Mouse (Mus musculus) liver, adult 10 weeks (tissue): Measurements from ENCODE around the gene Olfr1192-ps1. TPM values are rescaled to one million over a fixed set of nuclear protein-coding genes. Genes with fewer than 3 reads are reported as not detected.

Experiments used
- polyA plus RNA-seq: library from polyadenylated mRNA; stranded (reverse); fragments of 350-450 nt; fragmentation: Illumina TruSeq; extraction: RNeasy Lipid Tissue Mini Kit (QIAGEN cat#74804); gene quantifications from one replicate; pipeline ENCODE4 v1.2.3, GENCODE M21; 2014; ENCODE audit warnings: low read depth, low replicate concordance

Gene Olfr1192-ps1
- polyA plus RNA-seq = not detected

DNA sequence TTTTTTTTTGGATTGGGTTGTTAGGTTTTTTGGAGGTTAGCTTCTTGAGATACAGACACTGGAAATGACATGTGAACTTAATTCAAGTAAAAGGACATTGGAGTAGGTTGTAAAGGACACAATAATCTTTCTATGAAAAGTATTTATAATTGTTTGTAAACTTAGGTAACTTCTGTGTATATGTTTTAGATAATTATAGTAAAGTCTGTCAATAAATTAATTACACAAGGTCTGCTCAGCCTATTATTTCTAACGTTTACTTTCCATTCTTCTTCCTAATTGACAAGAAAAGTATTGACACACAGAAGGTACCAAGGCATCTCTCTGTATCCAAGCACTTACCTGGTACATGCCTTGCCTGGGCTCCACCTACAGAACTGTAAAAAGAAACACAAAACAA lies at the start of gene Olfr1192-ps1:
Gene Olfr1192-ps1 (plus strand): TSS at position 301 of the 400 bp plus-strand sequence.

DNA sequence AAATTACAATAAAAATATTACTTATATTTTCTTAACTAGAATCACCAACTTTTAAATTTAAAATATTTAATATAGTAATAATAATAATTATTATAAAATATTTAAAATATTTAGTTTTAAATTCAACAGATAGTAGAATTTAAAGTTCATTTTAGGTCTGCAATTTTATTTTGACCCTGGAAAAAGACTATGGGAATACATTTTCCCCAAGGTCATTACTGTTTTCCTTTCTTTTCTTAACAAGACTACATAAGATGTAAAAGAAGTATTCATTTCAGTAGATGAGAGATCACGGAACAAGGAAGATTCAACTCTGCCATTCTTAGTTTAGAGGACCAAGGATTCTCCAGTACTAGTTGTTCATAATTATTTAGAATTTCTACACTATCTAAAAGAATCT lies 8.1 kb upstream of the Olfr1192-ps1 start, which contains the start of gene Olfr1191-ps1:
Gene Olfr1191-ps1 (plus strand): TSS at position 301 of the 400 bp plus-strand sequence.

DNA sequence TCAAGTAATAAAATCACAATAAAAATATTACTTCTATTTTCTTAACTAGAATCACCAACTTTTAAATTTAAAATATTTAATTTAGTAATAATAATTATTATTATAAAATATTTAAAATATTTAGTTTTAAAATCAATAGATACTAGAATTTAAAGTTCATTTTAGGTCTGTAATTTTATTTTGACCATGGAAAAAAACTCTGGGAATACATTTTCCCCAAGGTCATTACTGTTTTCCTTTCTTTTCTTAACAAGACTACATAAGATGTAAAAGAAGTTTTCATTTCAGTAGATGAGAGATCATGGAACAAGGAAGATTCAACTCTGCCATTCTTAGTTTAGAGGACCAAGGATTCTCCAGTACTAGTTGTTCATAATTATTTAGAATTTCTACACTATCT lies 27.0 kb downstream of the Olfr1192-ps1 start, which contains the start of gene Olfr1193:
Gene Olfr1193 (plus strand): TSS at position 301 of the 400 bp plus-strand sequence.

DNA sequence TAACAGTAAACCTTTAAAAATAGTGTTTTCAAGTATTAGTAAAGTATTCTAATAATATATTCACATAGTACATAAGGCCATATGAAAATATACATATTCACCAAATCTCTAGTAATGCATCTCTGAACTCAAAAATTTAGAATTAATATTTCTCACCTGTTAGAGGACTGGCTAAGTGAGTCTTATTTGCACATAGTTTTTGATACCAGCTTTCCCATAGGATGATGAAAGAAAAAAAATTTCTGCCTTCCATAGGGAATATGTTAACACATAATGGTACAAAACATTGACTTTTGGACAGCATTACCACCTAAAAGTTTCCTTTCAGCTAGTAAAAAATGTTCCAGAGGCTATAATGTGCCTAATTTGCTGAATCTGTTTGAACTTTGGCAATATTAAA lies 40.8 kb downstream of the Olfr1192-ps1 start, which contains the start of gene Olfr1195:
Gene Olfr1195 (minus strand): TSS at position 101 of the 400 bp plus-strand sequence.

DNA sequence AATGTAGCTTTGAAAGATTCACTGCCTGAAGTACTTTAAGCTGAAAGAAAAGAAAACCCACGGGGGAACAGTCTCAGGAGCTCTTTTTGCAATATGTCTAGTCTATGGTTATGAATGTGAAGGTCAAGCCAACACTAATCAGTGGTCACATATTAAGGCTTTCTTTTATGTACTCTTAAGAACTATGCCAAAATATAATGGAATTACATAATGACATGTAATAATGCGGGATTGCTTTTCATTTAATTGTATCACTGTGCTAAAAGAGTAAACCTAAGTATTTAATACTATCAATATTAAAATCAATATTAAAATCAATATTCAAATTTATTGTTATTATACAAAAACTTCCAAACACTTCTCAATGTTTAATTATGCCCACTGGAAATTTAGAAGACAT lies 56.2 kb downstream of the Olfr1192-ps1 start, which contains the start of gene Olfr1196:
Gene Olfr1196 (minus strand): TSS at position 101 of the 400 bp plus-strand sequence.

Other genes with a start within 250 kb of the Olfr1192-ps1 start
- gene Olfr1179, start 242.1 kb upstream of the Olfr1192-ps1 start, polyA plus RNA-seq = not detected
- not detected for gene Olfr1180, start 229.4 kb upstream of the Olfr1192-ps1 start, polyA plus RNA-seq
- gene Olfr1181, start 222.3 kb upstream of the Olfr1192-ps1 start, polyA plus RNA-seq = not detected
- not detected for gene Gm13757, start 199.4 kb upstream of the Olfr1192-ps1 start, polyA plus RNA-seq
- gene Olfr1183, start 193.6 kb upstream of the Olfr1192-ps1 start, polyA plus RNA-seq = not detected
- gene Olfr1184, start 164.9 kb upstream of the Olfr1192-ps1 start, polyA plus RNA-seq = not detected
- gene Olfr1185-ps1, start 155.2 kb upstream of the Olfr1192-ps1 start, polyA plus RNA-seq = not detected
- not detected for gene Olfr1186, start 130.0 kb upstream of the Olfr1192-ps1 start, polyA plus RNA-seq
- gene Olfr1188, start 91.6 kb upstream of the Olfr1192-ps1 start, polyA plus RNA-seq = not detected
- gene Olfr1189, start 62.1 kb upstream of the Olfr1192-ps1 start, polyA plus RNA-seq = not detected
- not detected for gene Olfr1191-ps1, start 8.0 kb upstream of the Olfr1192-ps1 start, polyA plus RNA-seq
- gene Olfr1193, start 27.1 kb downstream of the Olfr1192-ps1 start, polyA plus RNA-seq = not detected
- not detected for gene Olfr1195, start 40.7 kb downstream of the Olfr1192-ps1 start, polyA plus RNA-seq
- gene Olfr1196, start 56.1 kb downstream of the Olfr1192-ps1 start, polyA plus RNA-seq = not detected
- not detected for gene Olfr1197, start 83.9 kb downstream of the Olfr1192-ps1 start, polyA plus RNA-seq
- gene Olfr1198, start 102.9 kb downstream of the Olfr1192-ps1 start, polyA plus RNA-seq = not detected
- not detected for gene Olfr1199, start 112.0 kb downstream of the Olfr1192-ps1 start, polyA plus RNA-seq
- not detected for gene Olfr1200, start 122.0 kb downstream of the Olfr1192-ps1 start, polyA plus RNA-seq
- not detected for gene Olfr1201, start 144.5 kb downstream of the Olfr1192-ps1 start, polyA plus RNA-seq
- not detected for gene Olfr1202, start 166.0 kb downstream of the Olfr1192-ps1 start, polyA plus RNA-seq
- gene Olfr1205, start 181.2 kb downstream of the Olfr1192-ps1 start, polyA plus RNA-seq = not detected
- not detected for gene Olfr1204, start 200.8 kb downstream of the Olfr1192-ps1 start, polyA plus RNA-seq
- gene Olfr1206, start 214.7 kb downstream of the Olfr1192-ps1 start, polyA plus RNA-seq = not detected